Mouse (Mus musculus): ENCODE measurements around the gene Btnl6. TPM values are rescaled to one million over a fixed set of nuclear protein-coding genes. Genes with fewer than 3 reads are reported as not detected.
"Not testable (repeated sequence)": the region's sequence is repeated elsewhere in the genome, so short reads cannot be mapped to it uniquely, and the experiment has no call there.

Btnl6 gene
- polyA plus RNA-seq, 1 experiment from 2014 or later = not detected

DNA sequence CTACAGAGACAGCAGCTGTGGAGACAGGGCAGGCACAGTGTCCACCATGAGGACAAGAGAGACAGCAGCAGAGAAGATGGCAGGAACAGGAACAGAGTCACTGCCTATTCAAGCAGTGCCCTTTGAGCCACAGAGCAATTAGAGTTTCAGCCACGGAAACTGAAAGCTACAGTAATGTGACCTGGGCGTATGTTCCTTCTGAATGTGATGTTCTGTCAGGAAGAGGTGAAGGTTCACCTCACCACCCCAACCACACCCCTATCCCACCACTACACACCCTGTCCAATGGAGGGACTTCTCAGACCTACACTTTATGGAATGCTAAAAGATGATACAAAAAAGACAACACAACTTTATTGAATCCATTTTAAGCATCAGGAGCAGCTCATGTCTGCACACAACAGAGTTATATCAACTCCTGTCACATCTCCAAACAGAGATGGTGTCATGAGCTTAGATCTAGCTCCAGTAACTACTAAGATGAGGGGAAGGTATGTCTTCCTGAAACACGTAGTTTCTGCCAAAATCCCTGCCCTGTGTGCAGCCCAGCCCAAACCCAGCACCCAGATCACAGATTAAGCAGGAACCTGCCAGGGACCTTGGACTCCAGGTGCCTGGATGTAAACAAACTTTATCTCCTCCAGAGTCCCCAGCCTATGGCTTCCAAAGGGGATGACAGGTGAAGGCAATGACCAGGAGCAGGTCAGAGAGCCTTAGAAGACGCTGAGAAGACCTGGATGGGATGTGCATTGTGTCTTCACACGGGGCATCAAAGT is 39.7 kb downstream of the Btnl6 start, which contains the start of gene Btnl4:
Gene Btnl4 (minus strand): TSS at position 81 of the 776 bp plus-strand sequence.
- not testable (repeated sequence) for H3K27me3 ChIP-seq (ENCODE audit: control insufficient read depth, insufficient read depth, low read depth, low read length); H3K36me3 ChIP-seq (ENCODE audit: control insufficient read depth, insufficient read depth, low read length); H3K4me3 ChIP-seq (ENCODE audit: low read depth, low read length); H3K27ac ChIP-seq (ENCODE audit: low read length); H3K4me1 ChIP-seq (ENCODE audit: control insufficient read depth, insufficient read depth, low read length); H3K9me3 ChIP-seq (replicated peaks; ENCODE audit: control insufficient read depth, low read length, poor library complexity, severe bottlenecking); H3K9ac ChIP-seq (ENCODE audit: low read depth, low read length); ATAC-seq; H3K4me2 ChIP-seq (ENCODE audit: low read length)
- WGBS = 88% methylated on average over 4 of the region's 5 CpGs

GRCm38 (mm10) chr17:34476427-34476826 is 40.7 kb downstream of the Btnl6 start:
- no peaks in the 10 kb centered on the region for H3K4me1 ChIP-seq (ENCODE audit: control insufficient read depth, insufficient read depth, low read length)
- no peak for ATAC-seq
- no peaks in the 10 kb centered on the region for H3K27me3 ChIP-seq (ENCODE audit: control insufficient read depth, insufficient read depth, low read depth, low read length)
- H3K9ac ChIP-seq (ENCODE audit: low read depth, low read length) = no peak overlapping the region
- no peak overlapping the region for H3K27ac ChIP-seq (ENCODE audit: low read length)
- H3K36me3 ChIP-seq (ENCODE audit: control insufficient read depth, insufficient read depth, low read length) = no peaks in the 10 kb centered on the region
- no peak overlapping the region for H3K4me3 ChIP-seq (ENCODE audit: low read depth, low read length)
- 100% methylated on average over 1 of the region's 2 CpGs for WGBS
- no peaks in the 10 kb centered on the region for H3K9me3 ChIP-seq (replicated peaks; ENCODE audit: control insufficient read depth, low read length, poor library complexity, severe bottlenecking)
- no peak overlapping the region for H3K4me2 ChIP-seq (ENCODE audit: low read length)

GRCm38 (mm10) chr17:34475060-34475459 is 42.1 kb downstream of the Btnl6 start:
- WGBS = 88% methylated on average over 3 of the region's 3 CpGs
- no peaks in the 10 kb centered on the region for H3K9me3 ChIP-seq (replicated peaks; ENCODE audit: control insufficient read depth, low read length, poor library complexity, severe bottlenecking)

GRCm38 (mm10) chr17:34470491-34470890 is 46.7 kb downstream of the Btnl6 start:
- Histone ChIP-seq H3K27me3 (ENCODE audit: control insufficient read depth, insufficient read depth, low read depth, low read length) (no peaks in the 10 kb centered on the region), H3K27ac (ENCODE audit: low read length) (no peak overlapping the region), H3K9me3 (replicated peaks; ENCODE audit: control insufficient read depth, low read length, poor library complexity, severe bottlenecking) (no peaks in the 10 kb centered on the region), H3K36me3 (ENCODE audit: control insufficient read depth, insufficient read depth, low read length) (no peaks in the 10 kb centered on the region), H3K4me2 (ENCODE audit: low read length) (no peak overlapping the region), H3K9ac (ENCODE audit: low read depth, low read length) (no peak overlapping the region), H3K4me1 (ENCODE audit: control insufficient read depth, insufficient read depth, low read length) (no peaks in the 10 kb centered on the region), H3K4me3 (ENCODE audit: low read depth, low read length) (no peak overlapping the region)
- ATAC-seq = no peak
- 95% methylated on average over 2 of the region's 2 CpGs for WGBS

More at GRCm38 (mm10) chr17:34475060-34475459, 42.1 kb downstream of the Btnl6 start:
- no peak for ATAC-seq
- Histone ChIP-seq H3K4me2 (ENCODE audit: low read length) (no peak overlapping the region), H3K36me3 (ENCODE audit: control insufficient read depth, insufficient read depth, low read length) (no peaks in the 10 kb centered on the region), H3K27me3 (ENCODE audit: control insufficient read depth, insufficient read depth, low read depth, low read length) (no peaks in the 10 kb centered on the region), H3K27ac (ENCODE audit: low read length) (no peak overlapping the region), H3K4me3 (ENCODE audit: low read depth, low read length) (no peak overlapping the region), H3K4me1 (ENCODE audit: control insufficient read depth, insufficient read depth, low read length) (no peaks in the 10 kb centered on the region), H3K9ac (ENCODE audit: low read depth, low read length) (no peak overlapping the region)

DNA sequence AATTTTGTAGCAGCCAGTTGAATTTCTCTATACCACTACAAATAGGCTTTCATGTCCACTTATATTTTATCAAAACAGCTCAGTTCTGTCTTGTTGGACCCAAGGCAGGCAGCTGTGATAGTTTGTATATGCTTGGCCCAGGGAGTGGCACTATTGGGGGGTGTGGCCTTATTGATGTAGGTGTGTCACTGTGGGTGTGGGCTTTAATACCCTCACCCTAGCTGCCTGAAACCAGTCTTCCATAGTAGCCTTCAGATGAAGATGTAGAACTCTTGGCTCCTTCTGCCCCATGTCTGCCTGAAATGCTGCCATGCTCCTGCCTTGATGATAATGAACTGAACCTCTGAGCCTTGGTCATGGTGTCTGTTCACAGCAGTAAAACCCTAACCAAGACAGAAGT is 51.2 kb downstream of the Btnl6 start:
- not testable (repeated sequence) for ATAC-seq; H3K4me2 ChIP-seq (ENCODE audit: low read length); H3K4me1 ChIP-seq (ENCODE audit: control insufficient read depth, insufficient read depth, low read length); H3K27ac ChIP-seq (ENCODE audit: low read length); H3K9ac ChIP-seq (ENCODE audit: low read depth, low read length); H3K27me3 ChIP-seq (ENCODE audit: control insufficient read depth, insufficient read depth, low read depth, low read length); H3K4me3 ChIP-seq (ENCODE audit: low read depth, low read length); H3K9me3 ChIP-seq (replicated peaks; ENCODE audit: control insufficient read depth, low read length, poor library complexity, severe bottlenecking); H3K36me3 ChIP-seq (ENCODE audit: control insufficient read depth, insufficient read depth, low read length)

DNA sequence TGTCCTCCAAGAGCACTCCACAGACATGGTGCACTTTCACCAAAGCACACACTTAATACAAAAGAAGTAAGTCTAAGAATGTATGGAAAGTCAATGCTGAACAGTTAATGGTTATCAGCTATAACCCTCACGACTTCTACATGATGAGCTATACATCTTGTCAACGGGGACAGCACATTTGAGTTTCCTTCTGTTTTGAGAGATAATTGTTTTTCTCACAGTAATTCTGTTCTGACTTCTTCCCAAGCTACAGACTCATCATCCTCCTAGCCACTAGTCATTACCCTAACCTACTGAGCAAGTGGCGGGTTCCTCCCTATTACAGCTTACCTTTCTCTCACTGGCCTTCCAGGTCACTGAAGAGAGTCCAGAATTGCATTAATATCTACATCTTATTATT is 57.9 kb downstream of the Btnl6 start:
- 86% methylated on average over 3 of the region's 3 CpGs for WGBS
- no peak overlapping the region for H3K9ac ChIP-seq (ENCODE audit: low read depth, low read length)
- ATAC-seq = no peak
- H3K4me3 ChIP-seq (ENCODE audit: low read depth, low read length) = no peak overlapping the region
- H3K9me3 ChIP-seq (replicated peaks; ENCODE audit: control insufficient read depth, low read length, poor library complexity, severe bottlenecking) = no peaks in the 10 kb centered on the region
- no peak overlapping the region for H3K27ac ChIP-seq (ENCODE audit: low read length)
- no peaks in the 10 kb centered on the region for H3K4me1 ChIP-seq (ENCODE audit: control insufficient read depth, insufficient read depth, low read length)
- no peaks in the 10 kb centered on the region for H3K27me3 ChIP-seq (ENCODE audit: control insufficient read depth, insufficient read depth, low read depth, low read length)
- H3K4me2 ChIP-seq (ENCODE audit: low read length) = no peak overlapping the region
- H3K36me3 ChIP-seq (ENCODE audit: control insufficient read depth, insufficient read depth, low read length) = no peaks in the 10 kb centered on the region

Other genes starting within 250 kb of the Btnl6 start
- gene H2-Aa, start 229.5 kb downstream of the Btnl6 start, polyA plus RNA-seq (2015; fragmentation: Nextera tagmentation; extraction: Ambion mirVana) = 0.44 TPM in 1 of 2 replicates, not detected in the other
- gene H2-Eb1, start 211.5 kb downstream of the Btnl6 start, polyA plus RNA-seq (2015; fragmentation: Nextera tagmentation; extraction: Ambion mirVana) = 1.9 and 2.8 TPM in 2 replicates
- 0.09 and 0.29 TPM in 2 replicates for gene H2-Eb2, start 191.7 kb downstream of the Btnl6 start, polyA plus RNA-seq (2015; fragmentation: Nextera tagmentation; extraction: Ambion mirVana)
- 0.06 TPM in 1 of 2 replicates, not detected in the other for gene Btnl2, start 162.5 kb downstream of the Btnl6 start, polyA plus RNA-seq (2015; fragmentation: Nextera tagmentation; extraction: Ambion mirVana)
- not detected in 2 replicates for gene Btnl1, start 140.2 kb downstream of the Btnl6 start, polyA plus RNA-seq (2015; fragmentation: Nextera tagmentation; extraction: Ambion mirVana)
- 6.1 and 6.7 TPM in 2 replicates for gene BC051142, start 118.5 kb downstream of the Btnl6 start, polyA plus RNA-seq (2015; fragmentation: Nextera tagmentation; extraction: Ambion mirVana)
- gene Btnl4, start 40.0 kb downstream of the Btnl6 start, polyA plus RNA-seq (2015; fragmentation: Nextera tagmentation; extraction: Ambion mirVana) = not detected in 2 replicates
- 5.9 and 6.7 TPM in 2 replicates for gene Notch4, start 46.9 kb upstream of the Btnl6 start, polyA plus RNA-seq (2015; fragmentation: Nextera tagmentation; extraction: Ambion mirVana)
- 3.9 and 4.3 TPM in 2 replicates for gene Gpsm3, start 72.5 kb upstream of the Btnl6 start, polyA plus RNA-seq (2015; fragmentation: Nextera tagmentation; extraction: Ambion mirVana)
- 9.4 and 9.7 TPM in 2 replicates for gene Pbx2, start 73.9 kb upstream of the Btnl6 start, polyA plus RNA-seq (2015; fragmentation: Nextera tagmentation; extraction: Ambion mirVana)
- 0.95 and 1.1 TPM in 2 replicates for gene Ager, start 80.5 kb upstream of the Btnl6 start, polyA plus RNA-seq (2015; fragmentation: Nextera tagmentation; extraction: Ambion mirVana)
- 291 and 298 TPM in 2 replicates for gene Rnf5, start 86.3 kb upstream of the Btnl6 start, polyA plus RNA-seq (2015; fragmentation: Nextera tagmentation; extraction: Ambion mirVana)
- 118 TPM in 2 replicates for gene Agpat1, start 86.9 kb upstream of the Btnl6 start, polyA plus RNA-seq (2015; fragmentation: Nextera tagmentation; extraction: Ambion mirVana)
- gene Egfl8, start 98.6 kb upstream of the Btnl6 start, polyA plus RNA-seq (2015; fragmentation: Nextera tagmentation; extraction: Ambion mirVana) = 6.1 and 6.3 TPM in 2 replicates
- gene Ppt2, start 111.2 kb upstream of the Btnl6 start, polyA plus RNA-seq (2015; fragmentation: Nextera tagmentation; extraction: Ambion mirVana) = 19.9 and 21.0 TPM in 2 replicates
- 10.3 and 11.5 TPM in 2 replicates for gene Prrt1, start 112.2 kb upstream of the Btnl6 start, polyA plus RNA-seq (2015; fragmentation: Nextera tagmentation; extraction: Ambion mirVana)
- gene Fkbpl, start 127.4 kb upstream of the Btnl6 start, polyA plus RNA-seq (2015; fragmentation: Nextera tagmentation; extraction: Ambion mirVana) = 15.4 and 17.9 TPM in 2 replicates
- 119 and 123 TPM in 2 replicates for gene Atf6b, start 129.8 kb upstream of the Btnl6 start, polyA plus RNA-seq (2015; fragmentation: Nextera tagmentation; extraction: Ambion mirVana)
- 0.14 and 0.15 TPM in 2 replicates for gene Tnxb, start 153.2 kb upstream of the Btnl6 start, polyA plus RNA-seq (2015; fragmentation: Nextera tagmentation; extraction: Ambion mirVana)
- 0.27 and 0.39 TPM in 2 replicates for gene C4b, start 226.5 kb upstream of the Btnl6 start, polyA plus RNA-seq (2015; fragmentation: Nextera tagmentation; extraction: Ambion mirVana)